Mouse (Mus musculus) liver, embryonic 13.5 days (tissue): ENCODE data around the gene Nipsnap1. TPM values are rescaled to one million over a fixed set of nuclear protein-coding genes. Genes with fewer than 3 reads are reported as not detected.

Source experiments
- ATAC-seq: fragments of 200-750 bp; cut with Nextera tagmentation; 2 replicates; pipeline ENCODE4 v1.8.0; 2017; ENCODE audit warnings: low read depth, mild to moderate bottlenecking, moderate number of reproducible peaks, moderate library complexity
- DNase-seq: peaks from one replicate; pipeline ENCODE4 v3.0.0; 2022
- H3K27ac ChIP-seq: fragments of 300-500 bp; sonication (generic); 2 replicates; pipeline ENCODE4 v1.5.1; 2015; ENCODE audit warnings: moderate library complexity, mild to moderate bottlenecking, inconsistent platforms
- H3K27me3 ChIP-seq: fragments of 300-500 bp; sonication (generic); 2 replicates; pipeline ENCODE4 v1.6.1; 2015; ENCODE audit warnings: mild to moderate bottlenecking, inconsistent platforms
- H3K36me3 ChIP-seq: fragments of 300-500 bp; sonication (generic); 2 replicates; pipeline ENCODE4 v1.6.1; 2015; ENCODE audit warnings: mild to moderate bottlenecking, inconsistent platforms
- H3K4me1 ChIP-seq: fragments of 300-500 bp; sonication (generic); replicated peaks from 2 replicates; pipeline ENCODE4 v1.6.1; 2015; ENCODE audit warnings: inconsistent platforms
- H3K4me2 ChIP-seq: fragments of 300-500 bp; sonication (generic); 2 replicates; pipeline ENCODE4 v1.6.1; 2015; ENCODE audit warnings: inconsistent platforms, mild to moderate bottlenecking, moderate library complexity
- H3K4me3 ChIP-seq: fragments of 300-500 bp; sonication (generic); replicated peaks from 2 replicates; pipeline ENCODE4 v1.5.1; 2015; ENCODE audit warnings: mild to moderate bottlenecking, inconsistent platforms
- H3K9ac ChIP-seq: fragments of 300-500 bp; sonication (generic); 2 replicates; pipeline ENCODE4 v1.6.1; 2015; ENCODE audit warnings: mild to moderate bottlenecking, inconsistent platforms
- H3K9me3 ChIP-seq: fragments of 300-500 bp; sonication (generic); replicated peaks from 2 replicates; pipeline ENCODE4 v1.6.1; 2016; ENCODE audit warnings: inconsistent platforms
- WGBS: fragments of 180-500 bp; shearing (Covaris S2); methylation state at CpG from one replicate; pipeline ENCODE4 v1.1.7; 2015; ENCODE audit not compliant: insufficient replicate concordance; 5-methylcytosine and 5-hydroxymethylcytosine counted together
- polyA plus RNA-seq: library from polyadenylated mRNA; unstranded; fragments of >200 nt; fragmentation: Nextera tagmentation; extraction: Ambion mirVana; gene quantifications from 2 replicates; pipeline ENCODE4 v1.2.1, GENCODE M21; 2015

The Nipsnap1 gene
- polyA plus RNA-seq, 1 experiment from 2014 or later: 74.2 TPM

DNA sequence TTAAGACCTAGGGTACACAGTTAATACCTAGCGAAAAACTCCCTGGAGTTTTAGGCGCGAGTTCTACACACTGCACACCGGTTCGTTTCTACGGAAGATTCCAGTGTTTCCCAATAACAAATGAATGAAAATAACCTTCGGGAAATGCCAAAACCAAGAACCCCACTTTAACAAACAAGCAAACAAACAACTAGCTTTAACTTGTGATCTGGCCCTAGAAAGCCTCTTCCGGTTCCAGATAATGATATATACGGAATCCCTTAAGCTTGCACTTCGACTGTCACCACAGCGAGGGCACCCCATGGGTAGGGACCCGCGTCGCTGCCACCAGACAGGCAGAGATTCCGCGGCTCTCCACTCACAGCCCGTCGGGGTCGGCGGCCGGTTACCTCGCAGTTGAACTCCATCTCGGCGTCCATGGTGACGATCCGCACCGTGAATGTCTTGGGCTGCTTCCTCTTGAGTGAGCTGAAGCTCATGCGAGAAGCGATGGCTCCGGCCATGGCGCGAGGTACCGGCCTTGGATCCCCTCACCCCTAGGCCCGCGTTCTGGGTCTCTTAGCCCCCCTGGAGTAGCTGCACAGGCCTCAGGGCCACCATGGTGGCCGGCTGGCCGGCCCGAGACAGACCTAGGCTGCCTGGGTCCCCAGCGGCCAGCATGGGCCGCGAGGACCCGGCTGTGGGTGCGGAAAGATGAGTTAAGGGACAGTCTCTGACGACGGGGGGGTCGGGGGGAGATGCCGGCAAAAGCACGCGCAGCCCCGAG lies 25.1 kb upstream of the Nipsnap1 start:
- H3K27ac ChIP-seq: peak overlapping the region; percentile 89
- WGBS: under 1% methylated on average over 50 of the region's 50 CpGs
- no peaks in the 10 kb centered on the region for H3K36me3 ChIP-seq
- H3K9me3 ChIP-seq: no peaks in the 10 kb centered on the region
- peaks cover 33% of the 10 kb centered on the region for H3K4me1 ChIP-seq
- peak overlapping the region; percentile 95 for H3K4me2 ChIP-seq
- no peaks in the 10 kb centered on the region for H3K27me3 ChIP-seq
- peak; percentile 50 for DNase-seq
- H3K9ac ChIP-seq: peak overlapping the region; percentile 99
- peak overlapping the region; percentile 99 for H3K4me3 ChIP-seq
- ATAC-seq: peak; percentile 6

- no peaks in the 10 kb centered on the region for H3K9me3 ChIP-seq
- peak within 1 kb of the TSS; percentile 95 for H3K4me2 ChIP-seq
- WGBS: under 1% methylated on average over 60 of the region's 60 CpGs
- peak within 1 kb of the TSS; percentile 99 for H3K4me3 ChIP-seq
- DNase-seq (peak; percentile 98), ATAC-seq (peak; percentile 99)
- peaks cover 33% of the 10 kb centered on the region for H3K4me1 ChIP-seq
- H3K36me3 ChIP-seq: no peaks in the 10 kb centered on the region
- peak within 1 kb of the TSS; percentile 89 for H3K27ac ChIP-seq
- no peaks in the 10 kb centered on the region for H3K27me3 ChIP-seq
- H3K9ac ChIP-seq: peak within 1 kb of the TSS; percentile 99
Observed at GRCm38 (mm10) chr11:4849258-4849943, 24.4 kb upstream of the Nipsnap1 start, which contains the start of gene Nf2. Nf2 (minus strand) TSS chr11:4849536.

- H3K4me2 ChIP-seq: peak overlapping the region; percentile 59; the same call in 1 of the 2 replicates
- 0 out of 2 replicates have a peak overlapping the region, but pooled peaks have one; percentile 17 for H3K9ac ChIP-seq
Observed at GRCm38 (mm10) chr11:4850404-4850803, 23.3 kb upstream of the Nipsnap1 start.

DNA sequence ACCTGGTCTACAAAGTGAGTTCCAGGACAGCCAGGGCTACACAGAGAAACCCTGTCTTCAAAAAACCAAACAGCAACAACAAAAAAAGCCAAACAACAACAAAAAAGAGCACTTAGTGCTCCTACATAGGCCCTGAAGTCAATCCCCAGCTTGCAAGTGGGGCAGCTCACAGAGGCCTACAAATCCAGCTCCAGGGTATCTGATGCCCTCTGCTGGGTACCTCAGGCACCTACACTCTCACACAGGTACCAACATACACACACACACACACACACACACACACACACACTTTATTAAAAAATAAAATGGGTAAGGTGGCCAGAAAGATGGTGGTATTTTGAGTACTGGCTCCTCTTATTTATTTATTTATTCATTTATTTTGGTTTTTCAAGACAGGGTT lies 20.7 kb upstream of the Nipsnap1 start:
- H3K4me2 ChIP-seq: no peak overlapping the region
- no peaks in the 10 kb centered on the region for H3K27me3 ChIP-seq
- no peak overlapping the region for H3K9ac ChIP-seq
- H3K4me1 ChIP-seq: peaks cover 13% of the 10 kb centered on the region
- no peak overlapping the region for H3K27ac ChIP-seq
- no peaks in the 10 kb centered on the region for H3K36me3 ChIP-seq
- DNase-seq (no peak), ATAC-seq (no peak)
- no peaks in the 10 kb centered on the region for H3K9me3 ChIP-seq
- no peak overlapping the region for H3K4me3 ChIP-seq

More at GRCm38 (mm10) chr11:4850404-4850803, 23.3 kb upstream of the Nipsnap1 start:
- DNase-seq (no peak), ATAC-seq (no peak)
- Histone ChIP-seq H3K27ac (no peak overlapping the region), H3K4me1 (peaks cover 33% of the 10 kb centered on the region), H3K9me3 (no peaks in the 10 kb centered on the region), H3K4me3 (peak overlapping the region; percentile 47; the same call in 1 of the 2 replicates), H3K27me3 (no peaks in the 10 kb centered on the region), H3K36me3 (no peaks in the 10 kb centered on the region)
- WGBS: 86% methylated on average over 2 of the region's 2 CpGs

- no peaks in the 10 kb centered on the region for H3K9me3 ChIP-seq
- WGBS: 75% methylated on average over 5 of the region's 5 CpGs
- DNase-seq: no peak
Observed at GRCm38 (mm10) chr11:4854181-4854580, 19.6 kb upstream of the Nipsnap1 start.

DNA sequence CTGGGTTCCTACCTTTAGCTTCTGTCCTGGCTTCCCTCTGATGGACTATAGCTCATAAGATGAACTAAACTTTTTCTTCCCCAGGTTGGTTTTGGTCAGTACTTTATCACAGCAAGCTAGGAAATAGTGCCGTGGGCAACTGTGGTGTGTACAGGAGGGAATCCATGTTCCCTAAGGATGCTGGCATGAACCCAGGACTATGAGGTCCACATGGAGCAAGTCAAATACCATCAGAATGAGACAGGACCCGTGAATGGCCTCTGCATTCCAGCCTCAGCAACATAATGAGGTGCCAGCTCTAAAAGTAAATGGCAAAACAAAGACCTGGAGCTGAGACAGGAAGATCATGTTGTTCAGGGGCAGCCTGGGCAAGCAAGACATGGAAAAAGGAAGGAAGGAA lies 15.3 kb upstream of the Nipsnap1 start:
- DNase-seq (no peak), ATAC-seq (no peak)
- Histone ChIP-seq H3K36me3 (no peaks in the 10 kb centered on the region), H3K9me3 (no peaks in the 10 kb centered on the region), H3K27me3 (peaks cover 3% of the 10 kb centered on the region; the same call in 1 of the 2 replicates), H3K27ac (no peak overlapping the region), H3K4me1 (no peaks in the 10 kb centered on the region), H3K9ac (no peak overlapping the region), H3K4me3 (no peak overlapping the region), H3K4me2 (no peak overlapping the region)
- 45% methylated on average over 2 of the region's 2 CpGs for WGBS

More at GRCm38 (mm10) chr11:4854181-4854580, 19.6 kb upstream of the Nipsnap1 start:
- Histone ChIP-seq H3K4me2 (no peak overlapping the region), H3K36me3 (no peaks in the 10 kb centered on the region), H3K4me3 (no peak overlapping the region), H3K27me3 (no peaks in the 10 kb centered on the region), H3K4me1 (peaks cover 8% of the 10 kb centered on the region), H3K9ac (no peak overlapping the region), H3K27ac (no peak overlapping the region)
- ATAC-seq: no peak

- Histone ChIP-seq H3K4me3 (no peak overlapping the region), H3K36me3 (no peaks in the 10 kb centered on the region), H3K4me1 (no peaks in the 10 kb centered on the region), H3K9me3 (no peaks in the 10 kb centered on the region), H3K9ac (no peak overlapping the region), H3K27ac (no peak overlapping the region), H3K27me3 (peaks cover 3% of the 10 kb centered on the region; the same call in 1 of the 2 replicates), H3K4me2 (no peak overlapping the region)
- ATAC-seq (no peak), DNase-seq (no peak)
- WGBS: 32% methylated on average over 1 of the region's 1 CpGs
Observed at GRCm38 (mm10) chr11:4860986-4861385, 12.8 kb upstream of the Nipsnap1 start.

GRCm38 (mm10) chr11:4861816-4862604 lies 11.7 kb upstream of the Nipsnap1 start:
- no peaks in the 10 kb centered on the region for H3K9me3 ChIP-seq
- no peak for DNase-seq

GRCm38 (mm10) chr11:4862730-4863129 lies 11.0 kb upstream of the Nipsnap1 start:
- ATAC-seq: no peak
- no peaks in the 10 kb centered on the region for H3K4me1 ChIP-seq
- 88% methylated on average over 1 of the region's 1 CpGs for WGBS

More at GRCm38 (mm10) chr11:4861816-4862604, 11.7 kb upstream of the Nipsnap1 start:
- Histone ChIP-seq H3K4me2 (no peak overlapping the region), H3K9ac (no peak overlapping the region), H3K27ac (no peak overlapping the region), H3K27me3 (peaks cover 3% of the 10 kb centered on the region; the same call in 1 of the 2 replicates), H3K4me3 (no peak overlapping the region), H3K36me3 (no peaks in the 10 kb centered on the region), H3K4me1 (no peaks in the 10 kb centered on the region)
- no peak for ATAC-seq
- WGBS: 42% methylated on average over 11 of the region's 11 CpGs

GRCm38 (mm10) chr11:4865645-4866251 lies 8.0 kb upstream of the Nipsnap1 start:
- DNase-seq: peak; percentile 37

More at GRCm38 (mm10) chr11:4862730-4863129, 11.0 kb upstream of the Nipsnap1 start:
- H3K4me3 ChIP-seq: no peak overlapping the region
- peaks cover 3% of the 10 kb centered on the region; the same call in 1 of the 2 replicates for H3K27me3 ChIP-seq
- no peaks in the 10 kb centered on the region for H3K36me3 ChIP-seq
- no peak for DNase-seq
- H3K4me2 ChIP-seq: no peak overlapping the region
- no peak overlapping the region for H3K27ac ChIP-seq
- no peak overlapping the region for H3K9ac ChIP-seq
- H3K9me3 ChIP-seq: no peaks in the 10 kb centered on the region

More at GRCm38 (mm10) chr11:4865645-4866251, 8.0 kb upstream of the Nipsnap1 start:
- H3K9me3 ChIP-seq: no peaks in the 10 kb centered on the region
- no peak overlapping the region for H3K4me2 ChIP-seq
- 31% methylated on average over 10 of the region's 10 CpGs for WGBS
- no peak overlapping the region for H3K9ac ChIP-seq
- H3K36me3 ChIP-seq: no peaks in the 10 kb centered on the region
- no peak overlapping the region for H3K4me3 ChIP-seq
- ATAC-seq: no peak
- peaks cover 3% of the 10 kb centered on the region; the same call in 1 of the 2 replicates for H3K27me3 ChIP-seq
- H3K27ac ChIP-seq: no peak overlapping the region
- no peaks in the 10 kb centered on the region for H3K4me1 ChIP-seq
